Mouse (Mus musculus) ovary, adult 10 weeks (tissue): ENCODE measurements around the gene Mmrn1. TPM values are rescaled to one million over a fixed set of nuclear protein-coding genes. Genes with fewer than 3 reads are reported as not detected.

ENCODE experiments used
- polyA plus RNA-seq: library from polyadenylated mRNA; stranded (reverse); fragments of 350-450 nt; fragmentation: Illumina TruSeq; extraction: RNeasy Lipid Tissue Mini Kit (QIAGEN cat#74804); gene quantifications from one replicate; pipeline ENCODE4 v1.2.3, GENCODE M21; 2014

Mmrn1 gene
- 94.3 TPM for polyA plus RNA-seq

GRCm38 (mm10) chr6:60924676-60925075 lies at the start of gene Mmrn1:
Gene Mmrn1 (plus strand): TSS chr6:60924976.

Other genes with a start within 250 kb of the Mmrn1 start
- 1.3 TPM for gene Snca, start 95.1 kb upstream of the Mmrn1 start, polyA plus RNA-seq